Mouse (Mus musculus) forebrain, embryonic 14.5 days (tissue): ENCODE data around the gene Psmc2. TPM values are rescaled to one million over a fixed set of nuclear protein-coding genes. Genes with fewer than 3 reads are reported as not detected.

ENCODE experiments used
- ATAC-seq: fragments of 200-750 bp; cut with Nextera tagmentation; 2 replicates; pipeline ENCODE4 v1.8.0; 2017; ENCODE audit warnings: mild to moderate bottlenecking, moderate library complexity
- DNase-seq: peaks from one replicate; pipeline ENCODE4 v3.0.0-alpha.2; 2015; ENCODE audit warnings: low spot score
- H3K27ac ChIP-seq: fragments of 300-500 bp; sonication (generic); 2 replicates; pipeline ENCODE4 v1.5.1; 2014; ENCODE audit warnings: low read depth, mild to moderate bottlenecking, control low read depth, low read length, moderate library complexity
- H3K27me3 ChIP-seq: fragments of 300-500 bp; sonication (generic); replicated peaks from 2 replicates; pipeline ENCODE4 v1.6.1; 2014; ENCODE audit warnings: low read length, control low read depth, mixed read lengths; ENCODE audit not compliant: control insufficient read depth, insufficient read depth
- H3K36me3 ChIP-seq: fragments of 300-500 bp; sonication (generic); 2 replicates; pipeline ENCODE4 v1.6.1; 2014; ENCODE audit warnings: low read length, control low read depth; ENCODE audit not compliant: control insufficient read depth, insufficient read depth
- H3K4me1 ChIP-seq: fragments of 300-500 bp; sonication (generic); 2 replicates; pipeline ENCODE4 v1.6.1; 2014; ENCODE audit warnings: antibody characterized with exemption, low read length, control low read depth; ENCODE audit not compliant: control insufficient read depth, insufficient read depth
- H3K4me2 ChIP-seq: fragments of 300-500 bp; sonication (generic); 2 replicates; pipeline ENCODE4 v1.6.1; 2014; ENCODE audit warnings: mild to moderate bottlenecking, control low read depth, low read length
- H3K4me3 ChIP-seq: fragments of 300-500 bp; sonication (generic); 2 replicates; pipeline ENCODE4 v1.5.1; 2014; ENCODE audit warnings: low read depth, low read length, control low read depth
- H3K9ac ChIP-seq: fragments of 300-500 bp; sonication (generic); 2 replicates; pipeline ENCODE4 v1.6.1; 2014; ENCODE audit warnings: mild to moderate bottlenecking, low read length, control low read depth, moderate library complexity
- H3K9me3 ChIP-seq: fragments of 300-500 bp; sonication (generic); replicated peaks from 2 replicates; pipeline ENCODE4 v1.6.1; 2016; ENCODE audit warnings: low read length, control low read depth, mixed read lengths; ENCODE audit not compliant: control insufficient read depth
- WGBS: fragments of 180-500 bp; shearing (Covaris S2); extraction: QIAGEN DNeasy Blood & Tissue Kit; methylation state at CpG from one replicate; pipeline ENCODE4 v1.1.7; 2014; 5-methylcytosine and 5-hydroxymethylcytosine counted together
- polyA plus RNA-seq: library from polyadenylated mRNA; unstranded; fragments of >200 nt; fragmentation: Nextera tagmentation; extraction: Ambion mirVana; gene quantifications from 2 replicates; pipeline ENCODE4 v1.2.1, GENCODE M21; 2014

The Psmc2 gene
- polyA plus RNA-seq, 1 experiment from 2014 or later = 206 TPM

GRCm38 (mm10) chr5:21789061-21789460 is 4.0 kb downstream of the Psmc2 start:
- 68% methylated on average over 5 of the region's 5 CpGs for WGBS
- ATAC-seq = no peak
- Histone ChIP-seq H3K9ac (no peak overlapping the region), H3K4me2 (no peak overlapping the region), H3K4me3 (no peak overlapping the region), H3K27me3 (no peaks in the 10 kb centered on the region), H3K27ac (no peak overlapping the region), H3K36me3 (0 out of 2 replicates have a peak, but pooled peaks cover 7% of the 10 kb centered on the region), H3K4me1 (peaks cover 20% of the 10 kb centered on the region), H3K9me3 (no peaks in the 10 kb centered on the region)
- peak; percentile 6 for DNase-seq

GRCm38 (mm10) chr5:21792166-21792565 is 7.1 kb downstream of the Psmc2 start:
- Histone ChIP-seq H3K36me3 (peaks cover 26% of the 10 kb centered on the region), H3K4me2 (no peak overlapping the region), H3K4me1 (peaks cover 17% of the 10 kb centered on the region), H3K27ac (no peak overlapping the region), H3K9ac (no peak overlapping the region), H3K9me3 (no peaks in the 10 kb centered on the region), H3K4me3 (no peak overlapping the region), H3K27me3 (no peaks in the 10 kb centered on the region)
- ATAC-seq (no peak), DNase-seq (no peak)

- H3K9ac ChIP-seq = no peak overlapping the region
- peaks cover 59% of the 10 kb centered on the region for H3K36me3 ChIP-seq
- WGBS = 93% methylated on average over 9 of the region's 9 CpGs
- H3K27me3 ChIP-seq = no peaks in the 10 kb centered on the region
- no peaks in the 10 kb centered on the region for H3K4me1 ChIP-seq
- no peak overlapping the region for H3K4me3 ChIP-seq
- no peak overlapping the region for H3K4me2 ChIP-seq
- ATAC-seq (no peak), DNase-seq (no peak)
- no peaks in the 10 kb centered on the region for H3K9me3 ChIP-seq
- H3K27ac ChIP-seq = no peak overlapping the region
Observed at GRCm38 (mm10) chr5:21802907-21803306, 17.8 kb downstream of the Psmc2 start.

- H3K4me1 ChIP-seq = no peaks in the 10 kb centered on the region
- WGBS = 80% methylated on average over 12 of the region's 12 CpGs
- no peak overlapping the region for H3K4me3 ChIP-seq
- DNase-seq (no peak), ATAC-seq (no peak)
- H3K4me2 ChIP-seq = no peak overlapping the region
- H3K27me3 ChIP-seq = no peaks in the 10 kb centered on the region
- H3K9me3 ChIP-seq = no peaks in the 10 kb centered on the region
- H3K9ac ChIP-seq = no peak overlapping the region
- H3K36me3 ChIP-seq = peaks cover 53% of the 10 kb centered on the region
- no peak overlapping the region for H3K27ac ChIP-seq
Observed at GRCm38 (mm10) chr5:21803691-21804188, 18.7 kb downstream of the Psmc2 start.

- 87% methylated on average over 4 of the region's 4 CpGs for WGBS
- Histone ChIP-seq H3K9me3 (no peaks in the 10 kb centered on the region), H3K4me2 (no peak overlapping the region), H3K27ac (no peak overlapping the region), H3K9ac (no peak overlapping the region), H3K36me3 (peaks cover 44% of the 10 kb centered on the region), H3K4me1 (no peaks in the 10 kb centered on the region), H3K4me3 (no peak overlapping the region), H3K27me3 (no peaks in the 10 kb centered on the region)
- ATAC-seq (no peak), DNase-seq (no peak)
Observed at GRCm38 (mm10) chr5:21804837-21805236, 19.8 kb downstream of the Psmc2 start.

GRCm38 (mm10) chr5:21810924-21811323 is 25.8 kb downstream of the Psmc2 start:
- DNase-seq (no peak), ATAC-seq (no peak)
- no peaks in the 10 kb centered on the region for H3K36me3 ChIP-seq
- no peak overlapping the region for H3K9ac ChIP-seq
- H3K4me1 ChIP-seq = no peaks in the 10 kb centered on the region
- H3K27me3 ChIP-seq = no peaks in the 10 kb centered on the region
- WGBS = 77% methylated on average over 10 of the region's 10 CpGs
- H3K27ac ChIP-seq = no peak overlapping the region
- H3K4me2 ChIP-seq = no peak overlapping the region
- H3K4me3 ChIP-seq = no peak overlapping the region
- no peaks in the 10 kb centered on the region for H3K9me3 ChIP-seq

GRCm38 (mm10) chr5:21813994-21814393 is 28.9 kb downstream of the Psmc2 start:
- no peak overlapping the region for H3K27ac ChIP-seq
- no peak overlapping the region for H3K9ac ChIP-seq
- DNase-seq (peak; percentile 37), ATAC-seq (no peak)
- H3K4me3 ChIP-seq = no peak overlapping the region
- H3K36me3 ChIP-seq = no peaks in the 10 kb centered on the region
- no peaks in the 10 kb centered on the region for H3K9me3 ChIP-seq
- no peak overlapping the region for H3K4me2 ChIP-seq
- WGBS = 42% methylated on average over 1 of the region's 1 CpGs
- no peaks in the 10 kb centered on the region for H3K27me3 ChIP-seq
- no peaks in the 10 kb centered on the region for H3K4me1 ChIP-seq

- H3K9me3 ChIP-seq = no peaks in the 10 kb centered on the region
- H3K9ac ChIP-seq = no peak overlapping the region
- no peaks in the 10 kb centered on the region for H3K36me3 ChIP-seq
- H3K27ac ChIP-seq = no peak overlapping the region
- no peak for ATAC-seq
- H3K4me1 ChIP-seq = peaks cover 7% of the 10 kb centered on the region
- H3K27me3 ChIP-seq = no peaks in the 10 kb centered on the region
- peak; percentile 14 for DNase-seq
- H3K4me3 ChIP-seq = no peak overlapping the region
- 6% methylated on average over 7 of the region's 7 CpGs for WGBS
- H3K4me2 ChIP-seq = no peak overlapping the region
Observed at GRCm38 (mm10) chr5:21826370-21826769, 41.3 kb downstream of the Psmc2 start.

GRCm38 (mm10) chr5:21827643-21828042 is 42.6 kb downstream of the Psmc2 start:
- H3K27me3 ChIP-seq = no peaks in the 10 kb centered on the region
- ATAC-seq (no peak), DNase-seq (no peak)
- no peaks in the 10 kb centered on the region for H3K9me3 ChIP-seq
- no peaks in the 10 kb centered on the region for H3K36me3 ChIP-seq
- WGBS = 31% methylated on average over 6 of the region's 6 CpGs
- no peak overlapping the region for H3K27ac ChIP-seq
- H3K9ac ChIP-seq = no peak overlapping the region
- H3K4me3 ChIP-seq = no peak overlapping the region
- H3K4me1 ChIP-seq = peaks cover 7% of the 10 kb centered on the region
- no peak overlapping the region for H3K4me2 ChIP-seq
